Comparison of ENCODE assay signal across 11 mouse cellular contexts in the genomic region with DNA sequence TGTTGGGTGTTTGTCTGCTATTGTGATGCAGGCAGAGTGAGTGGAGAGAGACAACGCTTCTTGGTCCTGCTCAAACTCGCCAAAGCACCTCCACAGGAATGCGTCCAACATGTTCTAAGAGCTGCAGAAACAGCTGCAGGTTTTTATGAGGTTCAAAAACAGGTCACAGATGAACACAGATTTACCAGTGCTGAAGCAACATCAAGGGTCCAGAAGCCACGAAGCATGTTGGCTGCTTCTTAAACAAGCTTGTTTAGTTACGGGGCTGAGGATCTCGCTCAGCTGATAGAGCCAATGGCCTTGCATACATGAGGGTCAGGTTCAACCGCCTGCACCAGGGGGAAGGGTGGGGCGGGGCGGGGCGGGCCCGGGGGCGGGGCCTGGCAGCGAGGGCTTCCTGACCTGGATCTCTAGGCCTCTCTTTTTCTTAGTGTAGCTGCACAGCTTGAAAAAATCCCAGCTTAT. TPM values are rescaled to one million over a fixed set of nuclear protein-coding genes. Genes with fewer than 3 reads are reported as not detected.
A peak's percentile ranks its signal among the peaks of the same experiment; 100 is the strongest.
DNase-seq lines count a peak whose midpoint lies in the region; ATAC-seq and TF ChIP-seq lines count a peak whose summit lies in the region.
"Had no signal": no experiment of that assay in that cellular context is flagged by ENCODE, and none has a peak within 500 bp of the region (broad histone marks: within the 10 kb centered on the region; RNA-seq: fewer than 3 reads in every experiment).

No protein-coding gene starts in this region.

- TF ChIP-seq CTCF in liver, adult 2 months (IDR thresholded peaks at IDR 0.05; ENCODE audit: low read depth, low read length) = no peak
- TF ChIP-seq CTCF in stomach, postnatal 0 days (IDR thresholded peaks at IDR 0.05; ENCODE audit: low read depth) = no peak

- no peak overlapping the region for H3K4me3 ChIP-seq in heart, embryonic 15.5 days
- no peak overlapping the region for H3K4me3 ChIP-seq in liver, adult 2 months (ENCODE audit: insufficient read depth, low read depth, low read length)
- no peak overlapping the region for H3K4me3 ChIP-seq in stomach, postnatal 0 days (ENCODE audit: low read depth, low read length)
- H3K4me3 ChIP-seq in forebrain, embryonic 12.5 days (replicated peaks) = no peak overlapping the region
- H3K4me3 ChIP-seq in midbrain, embryonic 16.5 days (ENCODE audit: low read depth, low read length) = no peak overlapping the region

- H3K27ac ChIP-seq in heart, embryonic 15.5 days = no peak overlapping the region
- no peak overlapping the region for H3K27ac ChIP-seq in liver, adult 2 months (replicated peaks; ENCODE audit: insufficient read depth, low read depth, low read length)
- H3K27ac ChIP-seq in stomach, postnatal 0 days (replicated peaks) = peak overlapping the region; percentile 74
- no peak overlapping the region for H3K27ac ChIP-seq in forebrain, embryonic 12.5 days
- H3K27ac ChIP-seq in midbrain, embryonic 16.5 days (ENCODE audit: low read length) = no peak overlapping the region

- no peak overlapping the region for H3K9ac ChIP-seq in heart, embryonic 15.5 days
- no peak overlapping the region for H3K9ac ChIP-seq in liver, adult 2 months (ENCODE audit: low read depth, low read length)
- H3K9ac ChIP-seq in stomach, postnatal 0 days (ENCODE audit: low read length) = no peak overlapping the region
- H3K9ac ChIP-seq in forebrain, embryonic 12.5 days = no peak overlapping the region
- no peak overlapping the region for H3K9ac ChIP-seq in midbrain, embryonic 16.5 days (ENCODE audit: low read depth, low read length)

- TF ChIP-seq EP300 in stomach, postnatal 0 days (optimal IDR thresholded peaks at IDR 0.05) = no peak

- no peak for DNase-seq in heart, adult 18-20 months
- peak; percentile 52 for DNase-seq in urinary bladder, postnatal 14 days (ENCODE audit: low spot score)
- DNase-seq in urinary bladder, postnatal 10 days (ENCODE audit: low spot score) = no peak
- DNase-seq in liver, adult 2 months (ENCODE audit: extremely low read depth, low read depth, low spot score) = peak; percentile 46
- DNase-seq in stomach, postnatal 0 days (ENCODE audit: low spot score) = peak; percentile 85
- DNase-seq: B cell, adult 2 months; cerebellum, adult 18-20 months; spleen, adult 18-20 months had no signal

- no peak; the same call in 1 of the 2 replicates for ATAC-seq in heart, embryonic 15.5 days (replicated peaks; ENCODE audit: insufficient number of reproducible peaks, insufficient read depth, low FRiP score, low read depth)
- ATAC-seq in stomach, postnatal 0 days (ENCODE audit: low FRiP score, low TSS enrichment) = peak; percentile 86
- no peak for ATAC-seq in forebrain, embryonic 12.5 days (ENCODE audit: low FRiP score)
- no peak for ATAC-seq in midbrain, embryonic 16.5 days

- H3K36me3 ChIP-seq in heart, embryonic 15.5 days = no peaks in the 10 kb centered on the region
- no peaks in the 10 kb centered on the region for H3K36me3 ChIP-seq in liver, adult 2 months (ENCODE audit: control insufficient read depth, insufficient read depth, low read length)
- H3K36me3 ChIP-seq in stomach, postnatal 0 days (ENCODE audit: control insufficient read depth, insufficient read depth, low read length) = no peaks in the 10 kb centered on the region
- H3K36me3 ChIP-seq in forebrain, embryonic 12.5 days (replicated peaks) = peaks cover 16% of the 10 kb centered on the region; the same call in 1 of the 2 replicates
- peaks cover 8% of the 10 kb centered on the region for H3K36me3 ChIP-seq in midbrain, embryonic 16.5 days (ENCODE audit: control insufficient read depth, insufficient read depth, low read length)

- no peak for TF ChIP-seq POLR2A in liver, adult 2 months (IDR thresholded peaks at IDR 0.05; ENCODE audit: extremely low read depth, insufficient read depth, low read length)

- 23% methylated on average over 13 of the region's 13 CpGs for WGBS in heart, embryonic 15.5 days
- WGBS in liver, adult 2 months = 21% methylated on average over 13 of the region's 13 CpGs
- WGBS in stomach, postnatal 0 days = 11% methylated on average over 13 of the region's 13 CpGs
- WGBS in forebrain, embryonic 12.5 days = 32% methylated on average over 13 of the region's 13 CpGs
- 27% methylated on average over 13 of the region's 13 CpGs for WGBS in midbrain, embryonic 16.5 days

- 0 out of 2 replicates have a peak overlapping the region, but pooled peaks have one; percentile 4 for H3K4me2 ChIP-seq in heart, embryonic 15.5 days
- no peak overlapping the region for H3K4me2 ChIP-seq in stomach, postnatal 0 days (replicated peaks; ENCODE audit: low read depth)
- no peak overlapping the region for H3K4me2 ChIP-seq in forebrain, embryonic 12.5 days
- no peak overlapping the region for H3K4me2 ChIP-seq in midbrain, embryonic 16.5 days (ENCODE audit: low read length)

- no peaks in the 10 kb centered on the region for H3K27me3 ChIP-seq in heart, embryonic 15.5 days
- no peaks in the 10 kb centered on the region for H3K27me3 ChIP-seq in liver, adult 2 months (ENCODE audit: control insufficient read depth, insufficient read depth, low read length)
- no peaks in the 10 kb centered on the region for H3K27me3 ChIP-seq in stomach, postnatal 0 days (ENCODE audit: control insufficient read depth, insufficient read depth, low read length)
- H3K27me3 ChIP-seq in forebrain, embryonic 12.5 days = peaks cover 9% of the 10 kb centered on the region
- H3K27me3 ChIP-seq in midbrain, embryonic 16.5 days (ENCODE audit: control insufficient read depth, insufficient read depth, low read depth, low read length) = no peaks in the 10 kb centered on the region

- no peaks in the 10 kb centered on the region for H3K9me3 ChIP-seq in heart, embryonic 15.5 days (replicated peaks)
- no peaks in the 10 kb centered on the region for H3K9me3 ChIP-seq in stomach, postnatal 0 days (ENCODE audit: control insufficient read depth, low read length)
- H3K9me3 ChIP-seq in forebrain, embryonic 12.5 days = no peaks in the 10 kb centered on the region
- H3K9me3 ChIP-seq in midbrain, embryonic 16.5 days (replicated peaks; ENCODE audit: control insufficient read depth, low read length, poor library complexity, severe bottlenecking) = peaks cover 1% of the 10 kb centered on the region; the same call in 1 of the 2 replicates

- H3K79me2 ChIP-seq in liver, adult 2 months (ENCODE audit: control insufficient read depth, insufficient read depth, low read length) = no peaks in the 10 kb centered on the region

- H3K4me1 ChIP-seq in heart, embryonic 15.5 days (replicated peaks) = peaks cover 7% of the 10 kb centered on the region
- H3K4me1 ChIP-seq in liver, adult 2 months (ENCODE audit: control insufficient read depth, insufficient read depth, low read length) = no peaks in the 10 kb centered on the region
- H3K4me1 ChIP-seq in stomach, postnatal 0 days (replicated peaks; ENCODE audit: control insufficient read depth, insufficient read depth) = no peaks in the 10 kb centered on the region
- H3K4me1 ChIP-seq in forebrain, embryonic 12.5 days = 0 out of 2 replicates have a peak, but pooled peaks cover 4% of the 10 kb centered on the region
- H3K4me1 ChIP-seq in midbrain, embryonic 16.5 days (ENCODE audit: control insufficient read depth, insufficient read depth, low read length) = no peaks in the 10 kb centered on the region

RNA-seq across cellular contexts. Expression of a gene that starts 22.0 kb away (rescaled TPM):
- 2.1 and 2.9 TPM in 2 replicates for polyA plus RNA-seq in heart, embryonic 15.5 days (2015; fragmentation: Nextera tagmentation; extraction: Ambion mirVana)
- 1 to 10 TPM; 2.3 to 4.3 TPM for total RNA-seq in heart, adult 18-20 months (2021)
- total RNA-seq in liver, adult 2 months (2014; rRNA removed) = not detected in 2 replicates
- 0.17 TPM in 2 replicates for polyA plus RNA-seq in liver, adult 2 months (2012; rRNA removed)
- 8.5 and 10.6 TPM in 2 replicates for polyA plus RNA-seq in stomach, postnatal 0 days (2015; fragmentation: Nextera tagmentation; extraction: Ambion mirVana)
- 2.1 and 2.7 TPM in 2 replicates for polyA plus RNA-seq in forebrain, embryonic 12.5 days (2016; fragmentation: Nextera tagmentation; extraction: Ambion mirVana)
- 6.8 and 7.2 TPM in 2 replicates for polyA plus RNA-seq in midbrain, embryonic 16.5 days (2015; fragmentation: Nextera tagmentation; extraction: Ambion mirVana)

RNA-seq across cellular contexts. Expression of a gene that starts 24.8 kb away (rescaled TPM):
- polyA plus RNA-seq in heart, embryonic 15.5 days (2015; fragmentation: Nextera tagmentation; extraction: Ambion mirVana) = 63.3 and 69.0 TPM in 2 replicates
- total RNA-seq in heart, adult 18-20 months (2021) = 10 to 100 TPM; 36.6 to 38.3 TPM
- 11.6 and 11.7 TPM in 2 replicates for total RNA-seq in liver, adult 2 months (2014; rRNA removed)
- polyA plus RNA-seq in liver, adult 2 months (2012; rRNA removed) = 5.6 and 6.2 TPM in 2 replicates
- 59.5 and 60.9 TPM in 2 replicates for polyA plus RNA-seq in stomach, postnatal 0 days (2015; fragmentation: Nextera tagmentation; extraction: Ambion mirVana)
- 71.6 and 77.7 TPM in 2 replicates for polyA plus RNA-seq in forebrain, embryonic 12.5 days (2016; fragmentation: Nextera tagmentation; extraction: Ambion mirVana)
- polyA plus RNA-seq in midbrain, embryonic 16.5 days (2015; fragmentation: Nextera tagmentation; extraction: Ambion mirVana) = 87.3 and 89.3 TPM in 2 replicates

Comparison
In these comparisons a context has a peak if more than half of its experiments do, and no peak if none do; other contexts are left out.
1. DNase-seq: peak in urinary bladder, postnatal 14 days (single experiment), liver, adult 2 months (single experiment) and stomach, postnatal 0 days (single experiment); none in heart, adult 18-20 months (0 of 2) and urinary bladder, postnatal 10 days (single experiment).